Mouse (Mus musculus): ENCODE results near the gene Prps1l1.

Gene Prps1l1

GRCm38 (mm10) chr12:34984461-34984860 lies at the start of gene Prps1l1:
Gene Prps1l1 (plus strand): TSS chr12:34984761.
- no peak for TF ChIP-seq GATA4 (IDR thresholded peaks at IDR 0.05; ENCODE audit: insufficient replicate concordance, low read length)

DNA sequence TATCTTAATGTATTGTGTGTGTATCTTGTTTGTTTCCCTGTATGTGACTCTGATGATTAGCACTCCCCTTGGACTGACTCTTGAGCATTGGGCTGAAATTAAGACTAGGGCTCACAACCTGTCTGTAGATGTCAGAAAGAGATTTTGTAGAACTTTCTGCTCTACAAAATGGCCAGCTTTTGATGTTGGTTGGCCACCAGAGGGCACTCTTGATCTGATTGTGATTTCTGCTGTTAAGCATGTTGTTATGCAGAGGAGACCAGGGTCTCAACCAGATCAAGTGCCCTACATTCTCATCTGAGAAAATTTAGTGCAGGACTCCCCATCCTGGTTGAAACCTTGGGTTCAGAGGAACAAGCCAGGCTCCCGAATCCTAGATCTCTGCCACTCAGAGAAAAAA lies 46.6 kb upstream of the Prps1l1 start:
- TF ChIP-seq GATA4 (IDR thresholded peaks at IDR 0.05; ENCODE audit: insufficient replicate concordance, low read length), result no peak

DNA sequence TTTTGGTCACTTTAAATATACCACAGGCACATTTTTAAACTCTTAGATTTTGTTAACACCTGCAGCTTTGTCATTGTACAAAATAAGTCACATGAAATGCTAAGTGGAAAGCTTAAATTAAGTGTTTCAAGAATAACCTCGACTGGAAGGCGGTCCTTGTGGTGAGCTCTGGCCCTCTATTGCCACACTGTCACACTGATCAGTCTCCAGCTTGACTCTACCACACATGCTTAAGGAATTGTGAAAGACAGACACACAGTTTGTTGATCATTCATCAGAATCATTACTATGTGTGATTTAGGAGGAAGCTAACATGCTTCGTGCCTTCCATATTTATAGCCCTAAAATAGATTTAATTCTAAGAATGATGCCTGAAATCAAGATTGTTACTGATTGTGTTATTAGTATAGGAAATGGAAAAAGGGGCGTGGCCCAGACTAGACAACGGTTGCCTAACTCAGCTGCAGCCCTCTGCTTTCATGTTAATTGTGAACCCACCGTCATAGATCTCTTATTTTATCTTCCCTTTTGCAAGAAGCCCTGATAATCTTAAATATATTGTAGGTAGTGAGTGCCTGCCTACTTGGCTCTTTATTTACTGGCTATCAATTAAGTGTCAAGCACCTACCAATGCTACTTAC lies 35.4 kb upstream of the Prps1l1 start:
- no peak for TF ChIP-seq GATA4 (IDR thresholded peaks at IDR 0.05; ENCODE audit: insufficient replicate concordance, low read length)

DNA sequence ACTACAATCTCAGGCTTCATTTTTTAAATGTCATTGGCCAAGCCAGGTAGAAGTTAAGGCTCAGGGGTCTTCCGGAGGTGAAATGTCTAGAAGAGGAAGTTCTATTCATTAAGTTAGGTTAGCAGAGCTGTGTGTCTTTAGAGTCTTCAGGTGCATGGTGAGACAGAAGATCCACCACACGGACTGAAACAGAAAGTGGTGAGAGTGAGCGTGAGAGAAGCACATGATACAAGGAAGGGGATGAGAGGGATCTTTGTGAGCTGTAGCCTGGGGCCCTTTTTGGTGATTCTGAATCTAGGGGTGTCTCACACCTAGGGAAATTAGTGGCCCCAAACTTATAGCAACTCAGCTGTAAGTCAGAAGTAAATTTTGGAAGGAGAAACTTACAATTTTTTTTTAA lies 8.6 kb upstream of the Prps1l1 start:
- TF ChIP-seq GATA4 (IDR thresholded peaks at IDR 0.05; ENCODE audit: insufficient replicate concordance, low read length), result no peak

GRCm38 (mm10) chr12:34985865-34986264 lies 1.3 kb downstream of the Prps1l1 start:
- no peak for TF ChIP-seq GATA4 (IDR thresholded peaks at IDR 0.05; ENCODE audit: insufficient replicate concordance, low read length)

DNA sequence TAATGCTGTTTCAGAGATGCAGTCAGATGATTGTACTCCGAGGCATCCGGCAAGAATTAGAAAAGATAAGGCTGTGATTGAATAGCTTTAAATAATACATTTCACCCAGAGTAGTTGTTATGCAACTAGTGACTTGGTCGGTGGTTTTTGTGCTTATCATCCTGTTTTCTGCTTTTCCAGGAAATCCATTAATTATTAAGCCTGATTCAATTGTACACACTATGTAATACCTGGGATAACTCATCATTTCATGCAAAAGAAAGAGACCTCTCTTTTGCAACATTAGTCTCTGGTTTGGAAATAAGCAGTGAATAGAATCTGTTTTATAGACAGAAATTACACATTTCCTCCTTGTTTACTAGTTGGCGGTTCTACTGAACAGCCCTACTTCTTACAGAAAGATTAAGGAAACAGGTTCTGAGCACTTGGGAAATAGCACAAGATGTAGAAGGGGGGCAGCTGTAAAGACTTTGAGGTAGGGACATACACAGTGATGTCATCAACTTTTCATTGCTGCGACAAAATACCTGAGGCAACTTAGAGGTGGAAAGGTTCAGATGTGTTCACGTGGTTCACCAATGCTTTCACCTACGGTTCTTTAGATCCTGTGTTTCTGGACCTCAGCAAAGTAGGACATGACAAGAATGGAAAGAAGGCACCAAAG lies 5.1 kb downstream of the Prps1l1 start:
- TF ChIP-seq GATA4 (IDR thresholded peaks at IDR 0.05; ENCODE audit: insufficient replicate concordance, low read length), result peak; percentile 74; the same call in 1 of the 2 replicates

GRCm38 (mm10) chr12:34990387-34990786 lies 5.8 kb downstream of the Prps1l1 start:
- TF ChIP-seq GATA4 (IDR thresholded peaks at IDR 0.05; ENCODE audit: insufficient replicate concordance, low read length), result no peak

- TF ChIP-seq GATA4 (IDR thresholded peaks at IDR 0.05; ENCODE audit: insufficient replicate concordance, low read length), result no peak
Measured at GRCm38 (mm10) chr12:34991900-34992299, 7.3 kb downstream of the Prps1l1 start.

DNA sequence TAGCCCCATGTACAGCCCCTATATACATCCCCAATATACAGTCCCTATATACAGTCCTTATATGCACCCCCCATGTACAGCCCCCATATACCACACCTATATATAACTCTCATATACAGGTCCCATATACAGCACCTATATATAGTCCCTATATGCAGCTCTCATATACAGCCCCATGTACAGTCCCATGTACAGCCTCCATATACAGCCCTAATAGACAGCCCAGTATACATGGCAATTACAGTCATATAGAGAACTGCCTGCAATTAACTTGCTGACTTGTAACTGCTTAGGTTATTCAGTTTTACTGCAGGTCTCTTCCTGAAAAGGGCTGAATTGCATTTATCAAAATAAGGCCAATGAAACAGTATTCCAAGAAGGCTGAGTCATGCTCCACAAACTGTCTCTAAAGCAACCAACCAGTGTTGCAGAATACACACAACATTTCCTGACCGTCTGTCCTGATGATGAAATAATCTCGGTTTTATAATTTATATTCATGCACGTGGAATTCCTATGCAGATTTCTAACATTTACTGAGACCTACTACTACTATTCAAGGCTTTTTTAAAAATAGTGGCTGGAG lies 13.1 kb downstream of the Prps1l1 start:
- TF ChIP-seq GATA4 (IDR thresholded peaks at IDR 0.05; ENCODE audit: insufficient replicate concordance, low read length), result no peak

- no peak for TF ChIP-seq GATA4 (IDR thresholded peaks at IDR 0.05; ENCODE audit: insufficient replicate concordance, low read length)
Measured at GRCm38 (mm10) chr12:34998778-34999467, 14.4 kb downstream of the Prps1l1 start.

GRCm38 (mm10) chr12:35000323-35000722 lies 15.8 kb downstream of the Prps1l1 start:
- TF ChIP-seq GATA4 (IDR thresholded peaks at IDR 0.05; ENCODE audit: insufficient replicate concordance, low read length), result no peak

GRCm38 (mm10) chr12:35005748-35006147 lies 21.2 kb downstream of the Prps1l1 start:
- TF ChIP-seq GATA4 (IDR thresholded peaks at IDR 0.05; ENCODE audit: insufficient replicate concordance, low read length), result no peak

DNA sequence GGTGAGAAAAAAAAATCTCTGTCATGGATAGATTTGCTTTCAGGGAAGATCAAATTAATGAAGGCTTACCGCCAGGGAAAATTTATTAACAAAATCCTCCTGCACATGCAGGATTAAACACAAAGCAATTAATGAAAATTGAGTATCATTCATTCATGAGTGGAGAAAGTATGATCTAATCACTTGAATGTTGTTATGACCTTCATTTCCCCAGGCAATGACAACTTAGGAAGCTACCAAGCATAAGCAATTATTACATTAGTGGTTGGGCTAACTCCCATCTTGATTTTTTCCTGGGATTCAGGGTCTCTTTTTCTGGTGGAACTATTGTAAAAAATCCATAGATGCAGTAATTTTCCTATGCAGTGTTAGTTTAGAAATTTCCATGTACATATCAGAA lies 23.3 kb downstream of the Prps1l1 start:
- no peak for TF ChIP-seq GATA4 (IDR thresholded peaks at IDR 0.05; ENCODE audit: insufficient replicate concordance, low read length)

DNA sequence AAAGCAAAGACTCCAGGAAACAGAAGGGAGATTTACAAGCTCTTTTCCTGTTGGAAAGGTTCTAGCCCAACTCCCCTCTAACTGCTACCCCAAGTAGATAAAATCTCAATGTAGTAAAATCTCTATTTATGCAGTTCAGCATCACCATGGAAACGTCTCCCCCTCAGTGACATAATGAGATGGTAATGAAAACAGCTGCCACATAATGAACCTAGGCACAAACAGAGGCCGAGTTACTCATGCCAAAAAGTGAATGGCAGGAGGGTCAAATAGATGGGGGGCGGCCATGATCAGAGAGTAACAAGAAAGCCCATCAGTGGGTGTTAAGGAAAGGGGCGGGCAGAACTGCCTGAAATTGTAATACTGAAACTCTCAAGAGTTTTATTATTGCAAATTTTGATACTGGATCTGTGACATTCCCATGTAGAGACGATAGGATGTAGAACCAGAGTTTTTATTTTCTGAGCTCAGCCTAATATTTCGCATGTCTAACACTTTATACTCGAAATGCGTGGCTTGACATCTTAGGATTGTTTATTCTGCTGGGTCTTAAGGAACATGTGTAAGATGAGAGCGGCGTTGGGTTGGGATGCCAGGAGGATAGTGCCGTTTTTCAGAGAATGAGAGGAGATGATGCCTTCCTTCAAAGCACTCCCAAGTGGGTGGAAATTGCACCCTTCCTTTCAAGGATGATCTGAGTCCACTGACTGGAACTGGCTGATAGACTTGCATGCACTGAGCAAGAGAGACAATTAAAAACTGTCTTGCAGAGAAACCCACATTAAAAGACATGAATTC lies 24.0 kb downstream of the Prps1l1 start:
- no peak for TF ChIP-seq GATA4 (IDR thresholded peaks at IDR 0.05; ENCODE audit: insufficient replicate concordance, low read length)

GRCm38 (mm10) chr12:35011462-35011861 lies 26.9 kb downstream of the Prps1l1 start:
- no peak for TF ChIP-seq GATA4 (IDR thresholded peaks at IDR 0.05; ENCODE audit: insufficient replicate concordance, low read length)
